Mouse (Mus musculus) CD4-positive, CD25-positive, alpha-beta regulatory T cell, adult 4 months (primary cell): ENCODE results near the gene Hhipl1. TPM values are rescaled to one million over a fixed set of nuclear protein-coding genes. Genes with fewer than 3 reads are reported as not detected.

Experiments used
- ATAC-seq: one replicate; pipeline ENCODE4 v1.8.0; 2017
- polyA plus RNA-seq, 2 experiments: library from polyadenylated mRNA; unstranded; fragments of 100-300 nt; shearing (Covaris generic); gene quantifications; one replicate each; pipeline ENCODE4 v1.2.1; 2017

The Hhipl1 gene
- polyA plus RNA-seq, 2 experiments from 2014 or later = not detected

- no peak for ATAC-seq
These were observed 59.8 kb downstream of the Hhipl1 start for GRCm38 (mm10) chr12:108365868-108366267.

- ATAC-seq = no peak
These were observed 61.8 kb downstream of the Hhipl1 start for GRCm38 (mm10) chr12:108367909-108368308.

- no peak for ATAC-seq
These were observed 62.9 kb downstream of the Hhipl1 start for GRCm38 (mm10) chr12:108368921-108369320.

GRCm38 (mm10) chr12:108370596-108371428 is 64.7 kb downstream of the Hhipl1 start, which contains the start of gene Eml1:
Eml1 (plus strand) TSS chr12:108370957.
- no peak for ATAC-seq

- no peak for ATAC-seq
These were observed 65.3 kb downstream of the Hhipl1 start for GRCm38 (mm10) chr12:108371429-108371765.

GRCm38 (mm10) chr12:108372241-108372640 is 66.2 kb downstream of the Hhipl1 start:
- ATAC-seq = no peak

- no peak for ATAC-seq
These were observed 67.5 kb downstream of the Hhipl1 start for GRCm38 (mm10) chr12:108373611-108374010.

GRCm38 (mm10) chr12:108374689-108375088 is 68.6 kb downstream of the Hhipl1 start:
- no peak for ATAC-seq

- ATAC-seq = no peak
These were observed 72.5 kb downstream of the Hhipl1 start for GRCm38 (mm10) chr12:108378379-108379133.

Other genes starting within 250 kb of the Hhipl1 start
- 10 to 100 TPM; 21.5 to 25.3 TPM for gene Setd3, start 127.0 kb upstream of the Hhipl1 start, polyA plus RNA-seq
- 1 to 10 TPM; 1.6 to 5.3 TPM for gene Ccnk, start 126.7 kb upstream of the Hhipl1 start, polyA plus RNA-seq
- under 1 TPM; 0.27 to 0.46 TPM for gene Ccdc85c, start 30.8 kb upstream of the Hhipl1 start, polyA plus RNA-seq
- gene Cyp46a1, start 28.1 kb downstream of the Hhipl1 start, polyA plus RNA-seq = not detected
- gene Eml1, start 64.7 kb downstream of the Hhipl1 start, polyA plus RNA-seq = under 1 TPM in 1 of 2 experiments, not detected in 1; 0.32 TPM
- gene Evl, start 248.4 kb downstream of the Hhipl1 start, polyA plus RNA-seq = 100 to 1,000 TPM; 313 to 337 TPM